Mouse (Mus musculus) retina, embryonic 14.5 days (tissue): ENCODE results near the gene Trim46.

Experiments
- DNase-seq: peaks from one replicate; pipeline ENCODE4 v3.0.0-alpha.2; 2015; ENCODE audit warnings: low spot score

Gene Trim46

DNA sequence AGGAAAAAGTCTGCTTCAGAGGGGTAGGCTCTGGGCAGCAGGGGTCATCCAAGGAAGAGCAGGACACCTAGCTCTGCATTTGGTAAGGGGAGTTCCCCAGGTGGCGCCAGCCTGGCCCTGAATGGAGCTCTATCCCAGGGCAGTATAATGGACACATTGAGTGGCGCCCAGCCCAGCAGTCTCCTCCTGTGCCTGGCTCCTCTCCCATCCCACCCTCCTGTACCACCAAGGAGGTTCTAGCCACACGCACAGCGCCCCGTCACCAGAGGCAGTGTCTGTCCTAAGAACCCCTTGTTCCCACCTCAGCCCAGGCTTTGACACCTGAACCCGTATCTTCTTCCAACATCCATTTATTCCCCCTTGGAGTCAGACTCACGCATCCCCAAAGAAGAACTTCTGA is 36.4 kb downstream of the Trim46 start:
- no peak for DNase-seq

DNA sequence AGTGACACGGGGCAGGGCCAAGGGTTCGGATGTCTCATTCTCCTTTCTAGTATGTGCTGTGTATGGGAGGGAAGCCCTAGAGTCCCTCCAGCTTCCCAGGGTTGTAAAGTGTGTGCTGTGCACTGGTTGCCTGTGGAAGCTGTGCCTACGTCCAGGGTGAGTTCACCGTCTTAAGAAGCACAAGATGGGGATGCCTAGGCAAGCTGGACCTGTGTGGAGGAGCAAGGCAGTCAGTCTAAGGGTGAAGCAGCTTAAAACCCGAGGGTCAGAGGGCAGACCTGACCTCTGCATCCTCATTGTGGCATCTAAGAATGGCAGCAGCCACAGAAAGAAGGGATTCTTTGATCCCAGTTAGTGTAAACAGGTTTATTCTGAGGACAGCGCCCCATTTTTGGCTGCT is 37.4 kb downstream of the Trim46 start:
- no peak for DNase-seq

DNA sequence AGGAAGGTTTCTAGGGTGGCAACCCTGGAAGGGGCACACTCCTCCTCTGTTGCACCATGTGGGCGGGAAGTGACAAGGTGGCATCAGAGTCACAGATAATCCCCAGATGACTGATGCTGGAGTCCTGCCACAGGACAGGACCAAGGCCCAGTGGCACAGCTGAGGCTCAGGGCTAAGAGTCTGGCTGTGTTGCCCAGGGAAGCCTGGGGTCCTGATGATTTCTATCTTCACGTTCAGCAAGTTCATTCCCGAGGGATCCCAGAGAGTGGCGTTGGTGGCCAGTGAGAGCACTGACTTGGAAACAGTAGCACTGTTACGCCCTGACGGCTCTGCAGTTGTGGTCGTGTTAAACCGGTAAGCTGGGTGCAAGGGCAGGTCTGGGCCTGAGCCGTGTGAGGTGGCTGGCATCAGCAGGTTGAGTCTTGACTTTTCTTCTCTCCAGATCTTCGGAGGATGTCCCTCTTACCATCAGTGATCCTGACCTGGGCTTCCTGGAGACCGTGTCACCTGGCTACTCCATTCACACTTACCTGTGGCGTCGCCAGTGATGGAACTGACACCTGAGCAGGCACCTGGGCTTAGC is 37.9 kb downstream of the Trim46 start:
- no peak for DNase-seq

DNA sequence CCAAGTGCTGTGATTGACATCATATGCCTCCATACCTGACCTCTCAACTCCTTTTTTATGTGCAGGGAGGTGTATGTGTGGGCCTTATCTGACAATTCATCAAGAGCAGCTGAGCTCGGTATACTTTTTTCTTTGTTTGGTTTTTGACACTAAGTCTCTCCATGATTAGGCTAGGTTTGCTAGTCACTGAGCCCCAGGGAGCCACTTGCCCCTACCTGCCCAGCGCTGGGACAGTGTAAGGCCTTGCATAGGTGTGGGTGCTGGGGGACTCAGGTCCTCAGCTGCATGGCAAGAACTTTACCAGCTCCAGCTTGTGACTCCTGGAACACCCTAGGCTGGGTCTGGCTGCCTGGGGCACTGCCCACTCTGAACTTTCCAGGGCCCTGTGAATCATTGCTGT is 39.4 kb downstream of the Trim46 start:
- DNase-seq = no peak

DNA sequence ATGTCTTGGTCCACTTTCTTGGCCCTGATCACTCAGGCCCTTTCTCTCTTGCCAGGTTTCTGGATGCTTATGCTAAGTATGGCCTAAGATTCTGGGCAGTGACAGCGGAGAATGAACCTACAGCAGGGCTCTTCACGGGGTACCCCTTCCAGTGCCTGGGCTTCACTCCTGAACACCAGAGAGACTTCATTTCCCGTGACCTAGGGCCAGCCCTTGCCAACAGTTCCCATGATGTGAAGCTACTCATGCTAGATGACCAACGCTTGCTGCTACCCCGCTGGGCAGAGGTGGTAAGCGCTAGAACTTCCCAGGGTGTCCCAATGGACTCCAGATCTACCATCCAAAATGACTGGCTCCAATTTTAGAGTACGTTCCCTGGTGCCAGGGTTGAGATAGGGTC is 40.0 kb downstream of the Trim46 start:
- DNase-seq = no peak

DNA sequence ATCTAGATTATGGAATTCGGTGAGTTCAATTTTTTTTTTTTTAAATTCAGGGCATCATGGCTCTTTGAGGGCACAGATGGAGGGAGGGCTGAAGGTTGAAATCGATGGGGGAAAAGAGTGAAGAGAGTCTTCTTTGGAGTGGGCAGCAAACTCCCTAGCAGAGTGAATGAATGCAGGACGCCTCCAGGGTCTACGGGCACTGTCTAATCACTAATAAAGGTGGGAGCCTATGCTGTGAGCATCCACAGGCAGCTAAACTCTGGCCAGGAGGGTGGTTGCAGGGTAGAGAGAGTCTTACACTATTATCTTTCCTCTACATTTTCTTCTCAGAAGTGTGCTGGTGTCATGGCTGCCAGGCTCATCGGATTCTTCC is 43.0 kb downstream of the Trim46 start:
- DNase-seq = no peak

DNA sequence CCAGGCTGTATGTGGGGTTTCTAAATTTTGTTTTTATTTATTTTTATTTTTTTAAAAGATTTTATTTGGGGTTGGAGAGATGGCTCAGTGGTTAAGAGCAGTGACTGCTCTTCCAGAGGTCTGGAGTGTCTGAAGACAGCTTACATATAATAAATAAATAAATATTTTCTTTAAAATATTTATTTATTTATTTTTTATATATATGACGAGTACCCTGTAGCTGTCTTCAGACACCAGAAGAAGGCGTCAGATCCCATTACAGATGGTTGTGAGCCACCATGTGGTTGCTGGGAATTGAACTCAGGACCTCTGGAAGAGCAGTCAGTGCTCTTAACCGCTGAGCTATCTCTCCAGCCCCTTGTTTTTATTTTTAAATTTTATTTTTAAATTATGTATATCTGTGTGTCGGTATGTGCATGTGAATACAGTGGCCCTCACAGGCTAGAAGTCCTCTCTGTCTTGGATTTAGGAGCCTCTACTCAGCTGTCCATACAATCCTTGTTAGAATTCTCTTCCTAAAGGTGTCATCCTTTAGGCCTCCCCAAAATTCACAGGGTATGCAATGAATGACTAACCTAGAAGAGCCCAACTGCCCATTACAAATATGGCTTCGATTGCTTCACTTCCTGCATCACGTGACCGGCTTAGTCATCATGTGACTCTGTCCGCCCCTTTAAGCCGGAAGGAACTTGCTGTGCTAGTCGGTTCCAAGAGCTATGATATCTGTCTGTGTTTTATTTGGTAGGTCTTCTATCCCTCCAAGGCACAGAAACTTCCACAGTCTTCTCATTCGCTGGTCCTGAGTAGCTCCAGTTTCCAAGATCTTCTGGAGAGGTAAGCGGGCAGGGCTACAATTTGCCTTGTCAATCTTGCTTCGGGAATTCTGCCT is 43.6 kb downstream of the Trim46 start, which contains the start of gene Gba:
Gene Gba (plus strand): TSS at position 676 of the 889 bp plus-strand sequence.
- peak; percentile 97 for DNase-seq

DNA sequence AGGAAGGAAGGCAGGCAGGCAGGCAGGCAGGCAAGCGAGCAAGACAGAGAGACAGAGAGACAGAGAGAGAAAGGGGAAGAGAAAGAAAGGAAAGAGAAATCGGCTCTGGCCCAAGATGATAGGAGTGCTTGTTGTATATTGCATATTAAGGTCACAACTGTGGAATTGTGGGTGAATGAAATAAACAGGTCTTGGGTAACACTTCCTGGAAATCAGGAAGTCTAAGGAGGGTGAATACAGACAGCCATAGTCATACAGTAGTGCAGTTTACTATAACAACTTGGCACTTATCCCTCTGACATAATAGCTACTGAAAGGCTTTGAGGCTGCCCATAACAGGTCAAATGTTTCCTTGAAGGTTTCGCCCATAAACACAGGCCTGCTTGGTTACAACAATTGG is 46.3 kb downstream of the Trim46 start:
- no peak for DNase-seq

DNA sequence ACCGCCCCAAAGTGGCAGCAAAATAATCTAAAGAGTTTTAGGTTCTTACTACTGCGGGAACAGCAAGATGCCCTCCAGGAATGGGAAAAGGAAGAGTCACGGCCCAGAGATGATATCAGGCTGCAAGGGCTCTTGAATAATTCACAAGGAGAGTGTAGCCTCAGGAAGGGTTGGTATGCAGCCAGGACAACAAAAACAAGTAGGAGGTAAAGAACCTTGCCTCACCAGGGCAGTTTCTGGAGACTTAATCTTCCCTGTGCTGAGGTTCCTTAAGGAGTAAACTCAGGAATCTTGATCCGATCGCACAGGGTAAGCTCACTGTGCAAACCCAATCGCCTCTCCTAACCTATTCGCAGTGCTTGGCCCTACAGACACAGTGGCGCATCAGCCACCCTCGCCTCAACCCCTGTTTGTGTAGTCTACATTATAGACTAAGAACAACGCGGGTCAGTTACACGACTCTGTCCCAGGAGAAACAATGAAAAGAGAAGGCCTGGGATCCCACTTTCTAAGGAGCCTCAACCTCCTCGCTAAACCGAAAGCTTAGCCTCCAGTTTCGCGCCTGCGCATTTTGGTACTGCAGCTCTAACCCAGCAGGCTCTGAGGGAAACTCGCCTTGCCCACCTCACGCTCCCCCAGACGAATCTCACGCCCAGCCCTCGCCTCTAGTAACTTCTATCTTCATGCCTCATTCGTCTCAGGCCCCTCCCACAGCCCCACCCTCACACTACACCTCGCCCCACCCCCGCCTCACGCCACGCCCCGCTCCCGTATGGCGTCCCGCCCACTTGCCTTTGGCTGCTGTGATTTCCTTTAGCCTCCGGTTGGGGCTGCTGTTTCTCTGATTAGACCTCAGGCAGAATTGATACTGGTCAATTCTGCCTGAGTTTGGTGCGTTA is 49.9 kb downstream of the Trim46 start:
- DNase-seq = peak; percentile 94

DNA sequence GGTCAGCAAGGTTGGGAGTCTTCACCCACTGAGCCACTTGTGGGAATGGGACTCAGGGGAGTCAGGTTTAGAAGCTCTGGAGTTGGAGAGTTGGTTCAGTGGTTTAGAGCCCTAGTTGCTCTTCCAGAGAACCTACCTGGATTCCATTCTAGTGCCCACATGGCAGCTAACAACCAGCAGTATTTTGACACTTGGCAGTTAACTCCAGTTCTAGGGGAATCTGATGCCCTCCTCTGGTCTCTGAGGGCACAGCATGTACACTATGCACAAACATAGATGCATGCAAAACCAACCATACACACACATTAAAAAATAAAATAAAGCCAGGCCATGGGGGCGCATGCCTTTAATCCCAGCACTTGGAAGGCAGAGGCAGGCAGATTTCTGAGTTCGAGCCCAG is 52.3 kb downstream of the Trim46 start:
- peak; percentile 59 for DNase-seq

DNA sequence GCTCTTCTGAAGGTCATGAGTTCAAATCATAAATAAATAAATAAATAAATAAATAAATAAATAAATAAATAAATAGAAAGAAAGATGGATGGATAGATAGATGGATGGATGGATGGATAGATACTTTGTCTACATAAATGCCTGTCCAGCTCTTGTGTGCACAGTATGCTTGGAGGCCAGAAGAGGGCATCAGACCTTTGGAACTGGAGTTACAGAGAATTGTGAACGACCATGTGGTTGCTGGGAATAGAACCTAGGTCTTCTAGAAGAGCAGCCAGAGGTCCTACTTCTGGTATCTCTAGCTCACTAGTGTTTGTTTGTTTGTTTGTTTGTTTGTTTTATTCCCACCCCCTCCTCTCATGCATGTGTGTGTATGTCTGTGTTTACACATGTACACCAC is 52.8 kb downstream of the Trim46 start:
- no peak for DNase-seq

DNA sequence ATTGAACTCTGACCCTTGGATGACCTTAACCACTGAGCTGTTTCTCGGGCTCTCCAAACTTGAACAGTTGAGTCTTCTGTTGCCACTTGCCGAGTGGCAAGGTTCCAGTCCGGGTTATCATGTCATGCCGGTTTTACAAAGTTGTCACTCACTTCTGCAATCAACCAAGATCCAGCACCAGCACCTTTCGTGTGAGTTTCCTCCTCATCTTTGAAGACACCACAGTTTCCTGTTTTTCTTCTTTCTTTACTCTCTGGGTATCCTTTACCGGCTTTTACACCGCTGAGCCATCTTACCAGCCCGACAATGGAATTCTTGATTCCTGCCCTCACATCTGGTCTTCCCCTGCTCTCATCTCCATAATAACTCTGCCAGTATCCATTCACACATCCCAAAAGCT is 55.7 kb downstream of the Trim46 start:
- no peak for DNase-seq

DNA sequence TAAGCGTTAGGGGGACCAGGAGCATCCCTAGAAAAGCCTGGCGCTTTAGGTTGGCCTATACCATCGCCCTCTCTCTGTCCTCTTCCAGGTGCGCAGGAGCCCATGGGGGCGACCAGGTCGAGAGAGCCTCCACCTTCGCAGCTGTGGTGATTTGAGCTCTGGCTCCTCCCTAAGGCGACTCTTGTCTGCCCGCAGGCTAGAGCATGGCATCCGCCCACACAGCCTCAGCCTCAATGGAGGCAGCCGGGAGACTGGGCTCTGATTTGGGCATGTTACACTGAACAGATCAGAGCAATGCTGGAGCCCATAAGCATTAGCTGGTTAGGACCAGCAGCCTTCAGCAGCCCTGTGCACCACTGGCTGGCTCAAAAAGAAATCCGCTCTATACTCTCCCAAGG is 57.6 kb downstream of the Trim46 start:
- DNase-seq = no peak

DNA sequence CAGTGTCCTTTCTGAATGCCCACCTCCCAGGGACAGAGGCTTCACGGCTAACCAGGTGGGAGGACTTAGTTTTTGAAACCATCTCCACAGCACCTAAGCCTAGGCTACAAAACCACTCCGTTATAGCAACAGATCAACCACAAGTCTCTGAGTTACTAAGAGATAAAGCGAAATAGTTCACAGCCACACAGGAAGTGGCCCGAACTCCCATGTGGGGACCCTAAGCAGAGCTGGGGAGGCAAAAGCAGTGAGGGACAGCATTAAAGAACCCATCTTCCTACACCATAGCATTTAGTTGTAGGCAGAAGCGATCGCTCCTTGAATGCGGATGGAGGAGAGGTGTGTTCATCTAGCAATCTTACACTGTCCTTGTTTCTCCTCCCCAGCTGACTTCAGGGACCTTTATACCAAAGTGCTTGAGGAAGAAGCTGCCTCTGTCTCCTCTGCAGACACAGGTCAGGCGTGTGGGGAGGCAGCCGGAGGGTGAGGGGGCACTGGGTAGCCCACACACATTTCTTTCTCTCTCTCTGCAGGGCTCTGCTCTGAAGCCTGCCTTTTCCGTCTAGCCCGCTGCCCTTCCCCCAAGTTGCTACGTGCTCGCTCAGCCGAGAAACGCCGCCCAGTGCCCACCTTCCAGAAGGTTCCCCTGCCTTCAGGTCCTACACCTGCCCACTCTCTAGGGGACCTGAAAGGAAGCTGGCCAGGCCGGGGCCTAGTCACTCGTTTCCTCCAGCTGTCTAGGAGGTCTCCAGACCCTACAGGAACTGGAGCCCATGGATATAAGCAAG is 58.2 kb downstream of the Trim46 start:
- DNase-seq = no peak

DNA sequence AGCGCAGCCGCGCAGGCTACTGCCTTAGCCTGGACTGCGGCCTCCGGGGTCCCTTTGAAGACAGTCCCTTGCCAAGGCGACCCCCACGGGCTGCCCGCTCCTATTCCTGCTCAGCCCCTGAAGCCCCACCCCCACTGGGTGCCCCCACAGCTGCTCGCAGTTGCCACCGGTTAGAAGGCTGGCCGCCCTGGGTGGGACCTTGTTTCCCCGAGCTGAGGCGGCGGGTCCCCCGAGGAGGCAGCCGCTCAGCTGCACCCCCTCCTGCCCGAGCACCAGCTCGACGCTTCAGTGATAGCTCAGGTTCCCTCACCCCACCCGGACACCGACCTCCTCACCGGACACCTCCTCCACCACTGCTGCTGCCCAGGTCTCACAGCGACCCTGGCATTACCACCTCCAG is 58.9 kb downstream of the Trim46 start:
- DNase-seq = no peak
